Mouse (Mus musculus): Measurements from ENCODE around the gene Vegfa.
"Not testable (repeated sequence)": the region's sequence is repeated elsewhere in the genome, so short reads cannot be mapped to it uniquely, and the experiment has no call there.

The Vegfa gene

DNA sequence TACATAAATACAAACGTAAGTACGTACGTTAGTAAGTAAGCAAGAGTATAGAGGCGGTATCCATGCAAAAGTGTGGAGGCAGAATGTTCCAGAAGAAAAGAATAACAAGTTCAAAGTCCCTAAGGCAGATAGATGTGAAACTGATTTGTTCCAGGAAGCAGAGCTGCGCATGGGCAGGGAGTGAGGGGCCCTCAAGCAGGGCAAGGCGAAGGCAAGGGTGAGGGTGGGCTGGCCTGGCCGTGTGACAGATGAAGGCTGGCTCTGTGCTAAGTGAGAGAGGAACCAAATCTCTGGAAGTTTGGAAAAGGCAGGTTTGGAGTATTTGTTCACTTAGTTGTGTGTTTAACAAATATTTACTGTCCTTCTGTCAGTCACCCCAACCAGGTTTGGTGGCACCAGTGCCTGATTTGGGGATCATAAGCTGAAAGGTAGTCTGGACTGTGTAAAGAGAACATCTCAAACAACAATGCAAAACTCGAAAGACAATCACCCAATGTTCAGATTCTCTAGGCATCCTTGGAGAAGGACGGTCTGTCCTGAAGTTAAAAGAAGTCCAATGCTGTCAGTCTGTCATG lies 32.7 kb downstream of the Vegfa start:
- CTCF ChIA-PET: no interaction called here

DNA sequence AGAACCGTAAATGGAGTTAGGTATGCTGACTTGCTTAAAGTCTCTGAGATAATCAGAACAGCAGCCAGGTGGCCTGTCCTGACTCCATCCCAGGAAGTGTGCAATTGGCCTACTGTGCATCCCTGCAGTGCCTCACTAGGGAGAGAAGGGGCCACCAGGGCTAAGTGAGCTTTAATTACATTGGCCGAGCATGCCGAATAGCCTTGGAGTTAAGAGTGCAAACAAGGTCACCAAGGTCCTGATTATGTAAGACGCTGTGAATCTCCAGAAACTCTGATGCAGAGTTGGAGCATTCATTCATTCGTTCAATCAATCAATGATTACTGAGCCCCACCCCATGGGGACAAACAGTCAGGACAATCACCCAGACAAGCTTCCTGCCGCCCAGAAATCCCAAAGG lies 33.8 kb downstream of the Vegfa start:
- CTCF ChIA-PET: interaction anchor here (0.9 kb wide), 1 partner anchor 29 kb away, joined by 6 read pairs; no protein-coding TSS in a partner anchor

DNA sequence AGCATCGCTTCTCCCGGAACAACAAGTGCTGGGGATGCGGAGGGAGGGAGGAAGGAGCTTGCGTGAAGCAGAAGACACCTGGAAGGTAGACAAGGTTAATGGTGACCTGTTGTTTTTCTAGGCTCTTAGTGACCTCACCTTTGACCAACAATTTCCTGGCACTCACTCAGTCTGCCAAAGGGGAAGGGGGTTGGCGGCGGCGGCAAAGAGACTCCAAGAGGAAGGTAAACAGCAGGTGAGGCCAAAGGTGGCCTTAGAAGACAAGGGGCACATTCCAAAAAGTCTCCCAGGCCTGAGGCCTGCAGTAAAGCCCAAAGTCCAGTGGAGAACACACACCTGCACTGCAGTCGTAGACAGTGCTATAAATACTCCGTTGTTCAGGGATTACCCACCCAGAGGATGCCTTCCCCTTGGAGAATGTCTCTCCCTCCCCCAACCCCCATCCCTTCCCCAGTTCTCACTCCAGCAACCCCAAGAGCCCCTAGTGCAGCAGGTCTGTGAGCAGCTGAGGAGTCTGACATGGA lies 35.2 kb downstream of the Vegfa start:
- CTCF ChIA-PET: no interaction called here

DNA sequence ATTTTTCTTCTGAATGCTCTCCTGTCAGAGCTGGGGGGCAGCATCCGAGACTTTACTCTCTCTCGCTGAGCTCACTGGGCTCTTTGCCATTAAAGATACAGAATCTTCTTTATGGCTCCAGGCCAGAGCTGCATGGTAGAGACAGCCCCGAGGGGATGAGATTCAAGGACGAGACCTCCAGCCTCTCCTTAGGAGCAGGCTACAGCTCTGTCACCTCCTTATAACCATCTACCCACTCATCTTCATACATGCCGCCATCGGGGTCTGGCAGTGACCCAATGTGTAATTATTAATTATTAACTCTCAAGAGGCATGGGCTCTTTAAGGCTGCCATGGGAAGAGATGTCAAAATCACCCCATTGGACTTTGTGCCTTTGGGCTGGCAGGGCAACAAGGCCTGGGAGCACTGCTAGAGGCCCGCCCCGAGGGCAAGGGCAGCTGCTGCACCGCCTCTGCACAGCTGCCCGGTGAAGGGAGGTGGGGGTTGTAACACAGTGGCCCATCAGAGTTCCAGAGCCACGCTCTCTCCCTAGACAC lies 37.8 kb downstream of the Vegfa start:
- CTCF ChIA-PET: no interaction called here

- CTCF ChIA-PET: no interaction called here
Measured at GRCm38 (mm10) chr17:45986915-45987314, 45.3 kb downstream of the Vegfa start.

GRCm38 (mm10) chr17:45986374-45986773 lies 45.8 kb downstream of the Vegfa start:
- CTCF ChIA-PET: no interaction called here

DNA sequence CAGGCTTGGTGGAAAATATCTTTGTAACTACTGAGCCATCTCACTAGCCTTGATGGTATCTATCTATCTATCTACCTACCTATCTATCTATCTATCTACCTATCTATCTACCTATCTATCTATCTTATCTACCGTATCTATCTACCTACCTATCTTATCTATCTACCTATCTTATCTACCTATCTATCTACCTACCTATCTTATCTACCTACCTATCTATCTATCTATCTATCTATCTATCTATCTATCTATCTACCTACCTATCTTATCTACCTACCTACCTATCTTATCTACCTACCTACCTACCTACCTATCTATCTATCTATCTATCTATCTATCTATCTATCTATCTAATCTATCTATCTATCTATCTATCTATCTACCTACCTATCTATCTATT lies 49.0 kb downstream of the Vegfa start:
- CTCF ChIA-PET: not testable (repeated sequence)

DNA sequence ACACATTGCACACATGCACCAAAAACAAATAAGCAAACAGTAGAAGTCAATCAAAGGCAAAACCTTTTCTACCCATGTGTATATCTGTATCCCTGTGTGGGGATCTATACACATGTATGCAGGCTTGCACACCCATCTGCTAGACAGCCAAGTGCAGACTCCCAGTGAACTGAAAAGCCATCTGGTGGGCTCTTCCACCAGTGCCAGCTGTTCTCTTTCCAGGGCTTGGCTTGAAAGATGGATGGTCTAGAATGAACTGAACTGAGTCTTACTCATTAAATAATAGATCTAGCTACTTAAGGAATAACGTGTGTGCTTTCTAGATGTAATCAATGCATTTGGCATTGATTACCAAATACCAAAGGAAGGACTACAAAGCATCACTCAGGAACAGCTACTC lies 50.3 kb downstream of the Vegfa start:
- CTCF ChIA-PET: no interaction called here

DNA sequence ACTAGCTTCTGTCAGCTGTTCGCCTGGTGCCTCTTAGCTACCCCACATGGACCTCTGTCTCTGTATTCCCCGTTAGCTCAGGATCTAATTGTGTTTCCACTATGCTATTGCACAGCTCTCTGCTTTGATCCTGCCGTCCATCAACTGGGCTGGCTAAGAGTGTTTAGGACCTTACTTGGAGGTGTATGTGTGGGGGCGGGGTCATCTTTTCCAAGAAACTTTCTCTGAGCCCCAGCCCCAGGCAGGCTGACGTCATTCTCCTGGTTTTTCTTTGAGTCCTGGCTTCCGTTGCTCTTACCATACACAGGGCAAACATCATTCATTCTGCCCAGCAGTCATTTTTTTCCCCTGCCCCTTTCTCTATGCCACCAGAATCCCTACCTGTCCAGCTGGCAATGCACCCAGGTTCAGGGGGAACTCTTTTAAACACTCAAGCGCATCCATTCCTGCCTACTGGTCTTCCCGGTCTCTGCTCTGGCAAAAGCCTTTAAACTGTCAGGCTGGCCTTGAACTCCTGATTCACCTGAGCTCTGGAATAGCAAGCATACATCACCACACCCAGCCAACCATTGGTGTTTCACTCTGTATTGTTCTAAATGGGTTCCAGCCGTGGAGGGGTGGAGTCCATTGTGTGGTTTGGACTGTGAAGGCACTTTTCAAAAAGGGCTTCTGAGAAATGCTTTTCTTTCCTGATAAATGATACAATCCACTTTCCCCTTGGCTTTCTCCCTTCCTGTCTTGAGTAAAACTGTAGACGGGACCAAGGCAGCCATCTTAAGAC lies 53.0 kb downstream of the Vegfa start:
- CTCF ChIA-PET: no interaction called here

DNA sequence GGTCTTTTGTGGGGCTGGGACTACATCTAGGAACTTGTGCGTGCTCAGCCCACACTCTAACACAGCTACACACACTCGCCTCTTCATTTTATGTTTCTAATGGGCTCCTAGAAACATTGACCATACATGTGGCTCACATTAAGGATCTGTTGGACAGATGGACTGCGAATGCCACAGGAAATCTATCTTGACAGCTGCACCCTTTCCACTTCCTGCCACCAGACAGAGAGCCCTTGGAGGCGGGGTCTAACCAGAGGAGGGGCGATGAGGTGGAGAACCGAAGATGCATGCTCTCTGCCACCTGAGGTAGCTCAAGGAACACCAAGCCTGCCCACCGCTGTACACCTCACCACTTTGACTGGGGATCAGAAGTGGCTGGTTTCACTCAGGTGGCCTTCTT lies 57.7 kb downstream of the Vegfa start:
- CTCF ChIA-PET: no interaction called here

- CTCF ChIA-PET: no interaction called here
Measured at GRCm38 (mm10) chr17:45973214-45973613, 59.0 kb downstream of the Vegfa start.

DNA sequence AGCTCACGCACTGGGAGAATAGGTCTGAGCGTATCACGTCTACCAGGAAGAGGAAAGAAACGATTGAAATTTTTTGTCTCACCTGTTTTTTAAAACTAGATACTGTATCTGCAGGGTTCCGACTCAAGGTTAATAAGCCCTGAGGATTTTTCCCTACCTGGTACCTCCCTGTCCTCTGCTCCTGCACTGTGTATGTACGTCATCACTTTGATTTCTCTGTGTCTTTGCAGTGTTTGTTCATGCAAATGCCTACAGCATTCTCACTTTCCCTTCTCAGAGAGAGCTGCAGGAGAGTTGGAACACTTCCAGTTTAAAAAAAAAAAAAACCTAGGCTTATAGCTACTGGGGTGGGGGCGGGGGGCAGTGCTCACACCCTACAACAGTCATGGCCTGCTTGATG lies 59.8 kb downstream of the Vegfa start:
- CTCF ChIA-PET: no interaction called here

- CTCF ChIA-PET: no interaction called here
Measured at GRCm38 (mm10) chr17:45971800-45972199, 60.4 kb downstream of the Vegfa start.

DNA sequence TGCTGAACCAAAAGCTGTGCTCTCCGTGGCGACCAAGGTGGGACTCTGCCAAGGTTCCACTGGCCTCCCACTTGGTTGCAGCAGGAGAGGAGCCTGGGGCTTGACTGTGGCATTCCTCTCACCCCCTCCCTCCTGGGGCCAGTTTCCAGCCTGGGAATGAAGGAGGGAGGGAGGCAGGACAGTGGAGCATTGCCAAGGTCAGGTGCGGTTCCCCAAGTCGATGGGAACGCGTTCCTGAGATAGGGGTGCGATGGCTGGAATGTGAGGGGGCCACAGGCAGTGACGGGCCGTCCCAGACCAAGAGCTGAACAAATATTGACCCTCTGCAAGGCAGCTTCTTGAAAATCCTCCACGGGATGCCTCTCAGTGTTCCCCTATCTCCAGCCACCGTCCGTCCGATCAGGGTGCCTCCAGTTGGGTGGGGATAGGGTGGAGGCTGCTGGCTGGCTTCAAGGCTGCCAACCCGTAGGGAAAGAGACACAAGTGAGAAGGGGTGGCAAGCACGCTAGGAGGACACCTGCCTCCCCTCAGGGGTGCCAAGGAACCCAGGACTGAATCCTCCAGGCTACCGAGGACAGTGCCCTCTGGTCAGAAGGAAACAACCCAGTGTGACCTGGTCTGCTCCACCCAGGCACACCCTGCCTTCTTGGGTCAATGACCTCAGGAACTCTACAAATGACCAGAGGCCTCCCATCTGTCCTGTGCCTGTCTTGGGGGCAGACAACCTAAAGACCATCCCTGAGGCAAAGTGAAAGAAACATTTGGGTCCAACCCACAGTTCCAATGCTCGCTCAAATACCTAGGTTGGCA lies 61.2 kb downstream of the Vegfa start:
- CTCF ChIA-PET: no interaction called here

- CTCF ChIA-PET: no interaction called here
Measured at GRCm38 (mm10) chr17:45969596-45969995, 62.6 kb downstream of the Vegfa start.

DNA sequence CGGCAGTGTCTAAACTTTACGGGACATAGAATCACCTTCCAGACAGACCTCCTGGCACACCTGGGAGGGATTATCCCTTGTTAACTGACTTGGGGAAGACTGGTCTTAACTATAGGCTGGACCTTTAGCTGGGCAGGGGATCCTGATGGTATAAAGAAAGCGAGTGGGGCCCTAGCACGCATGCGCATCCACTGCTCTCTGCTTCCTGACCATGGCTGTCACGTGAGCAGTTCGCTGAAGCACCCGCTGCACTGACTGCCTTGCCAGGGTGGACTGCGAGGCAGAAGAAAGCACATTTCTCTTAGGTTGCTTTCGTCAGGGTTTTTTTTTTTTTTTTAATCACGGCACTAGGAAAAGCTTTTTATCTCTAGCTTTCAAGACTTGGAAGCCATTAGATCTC lies 63.8 kb downstream of the Vegfa start:
- CTCF ChIA-PET: interaction anchor here (0.7 kb wide), 1 partner anchor 65 kb away, joined by 5 read pairs; no protein-coding TSS in a partner anchor

Data from spleen, embryonic (tissue).